Mouse (Mus musculus): ENCODE results near the gene Srd5a2. TPM values are rescaled to one million over a fixed set of nuclear protein-coding genes. Genes with fewer than 3 reads are reported as not detected.

Gene Srd5a2
- total RNA-seq, 2 experiments from 2014 or later: not detected

DNA sequence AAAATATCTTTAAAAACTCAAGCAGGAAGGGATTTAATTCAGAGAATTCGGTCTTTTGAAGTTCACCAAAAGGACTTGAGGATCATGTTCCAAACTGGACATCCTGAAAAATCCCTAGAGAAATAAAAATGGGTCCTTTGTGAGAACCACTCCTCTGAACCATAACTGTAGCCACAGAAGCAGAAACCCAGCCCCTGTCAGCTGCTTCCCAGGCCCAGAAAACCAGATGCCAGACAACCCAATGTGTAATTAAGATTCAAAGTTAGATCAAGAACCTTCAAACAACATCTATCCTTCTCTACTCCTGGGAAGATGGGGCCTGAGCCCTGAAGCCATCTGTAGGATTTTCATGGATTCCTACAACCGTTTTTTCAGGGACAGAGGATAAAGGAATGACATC, 61.1 kb downstream of the Srd5a2 start:
- no peak for DNase-seq (ENCODE audit: low spot score in 2 of 2)

DNA sequence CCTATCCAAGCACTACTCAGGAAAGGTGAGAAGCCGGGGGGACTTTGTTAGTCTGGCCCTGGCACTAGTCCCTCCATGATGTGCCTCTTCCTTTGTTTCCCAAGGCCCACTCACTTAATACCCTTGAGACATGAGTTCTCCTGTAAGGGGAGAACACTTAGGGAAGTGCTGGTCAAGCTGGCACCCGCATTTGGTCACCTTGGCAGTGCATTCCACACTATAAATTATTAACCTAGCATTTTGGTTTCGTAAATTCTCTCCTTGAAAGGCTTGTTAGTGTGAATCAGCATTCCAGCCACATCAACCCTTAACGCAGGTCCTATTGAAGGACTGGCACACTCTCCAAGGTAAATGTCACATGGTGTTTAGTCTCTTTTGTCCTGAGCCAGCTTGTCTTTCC, 61.8 kb downstream of the Srd5a2 start:
- no peak for DNase-seq (ENCODE audit: low spot score in 2 of 2)

DNA sequence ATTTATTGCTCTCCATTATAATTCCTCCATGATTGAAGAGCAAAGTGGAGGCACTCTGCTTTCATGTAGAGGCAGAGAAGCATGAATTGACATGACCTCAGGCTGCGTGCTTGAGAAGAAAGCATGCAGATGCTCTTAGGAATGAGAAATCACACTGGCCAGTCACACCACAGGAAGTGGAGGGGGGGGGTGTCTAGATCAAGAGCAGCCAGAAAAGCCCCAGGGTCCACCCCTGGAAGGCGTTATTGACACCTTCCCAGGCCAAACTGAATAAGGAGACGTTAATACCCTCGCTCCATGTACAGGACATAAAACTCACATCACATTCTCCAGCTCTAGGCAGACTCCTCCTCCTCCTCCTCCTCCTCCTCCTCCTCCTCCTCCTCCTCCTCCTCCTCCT, 63.2 kb downstream of the Srd5a2 start:
- DNase-seq (ENCODE audit: low spot score in 2 of 2): no peak

DNA sequence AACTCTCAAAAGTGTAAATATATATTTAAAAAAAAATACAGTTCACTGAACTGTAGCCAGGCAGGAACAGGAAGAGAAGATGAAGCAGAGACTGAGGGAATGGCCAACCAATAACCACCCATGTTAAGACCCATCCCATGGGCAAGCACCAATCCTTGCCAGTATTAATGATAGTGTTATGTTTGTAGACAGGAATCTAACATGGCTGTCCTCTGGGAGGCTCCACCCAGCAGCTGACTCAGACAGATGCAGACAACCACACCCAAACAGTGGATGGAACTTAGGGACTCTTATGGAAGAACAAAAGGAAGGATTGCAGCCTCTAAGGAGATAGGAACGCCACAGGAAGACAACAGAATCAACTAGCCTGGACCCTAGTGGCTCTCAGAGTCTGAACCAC, 64.8 kb downstream of the Srd5a2 start:
- DNase-seq (ENCODE audit: low spot score in 2 of 2): no peak

DNA sequence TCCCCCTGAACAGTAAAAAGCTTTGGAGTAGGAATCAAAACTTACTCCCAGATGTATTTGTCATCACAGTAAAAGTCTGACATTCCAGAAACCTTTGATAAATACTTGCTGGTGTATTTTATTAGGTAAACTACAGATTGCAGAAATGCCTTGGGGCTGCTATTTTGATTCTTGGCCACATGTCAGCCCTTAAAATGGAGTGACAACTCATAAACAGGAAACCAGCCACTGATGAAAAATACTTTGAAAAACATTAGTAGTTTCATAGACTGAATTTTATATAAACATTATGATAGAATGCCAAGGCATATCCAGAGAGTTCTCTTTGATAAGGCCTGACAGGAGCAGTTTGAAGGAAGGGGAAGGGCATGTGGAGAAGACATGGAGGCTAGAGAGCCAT, 71.7 kb downstream of the Srd5a2 start:
- DNase-seq (ENCODE audit: low spot score in 2 of 2): no peak

DNA sequence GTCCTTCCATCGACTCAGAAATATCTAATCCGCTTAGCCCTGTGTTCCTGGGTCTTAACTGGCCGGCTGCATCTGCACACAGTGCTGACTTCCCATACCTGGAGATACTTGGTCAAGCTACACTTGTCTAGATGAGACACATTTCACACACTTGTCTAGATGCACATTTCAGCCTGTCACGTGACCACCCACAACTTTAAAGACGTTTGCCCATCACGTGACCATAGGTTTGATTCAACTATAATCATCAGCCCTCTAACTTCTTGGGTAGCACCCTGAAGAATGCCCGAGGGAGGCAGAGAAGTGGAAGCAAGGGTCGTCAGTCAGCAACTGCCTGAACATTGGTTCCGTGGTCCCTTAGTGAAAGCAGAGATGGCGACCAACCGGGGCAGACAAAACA, 75.1 kb downstream of the Srd5a2 start:
- DNase-seq (ENCODE audit: low spot score in 2 of 2): no peak

DNA sequence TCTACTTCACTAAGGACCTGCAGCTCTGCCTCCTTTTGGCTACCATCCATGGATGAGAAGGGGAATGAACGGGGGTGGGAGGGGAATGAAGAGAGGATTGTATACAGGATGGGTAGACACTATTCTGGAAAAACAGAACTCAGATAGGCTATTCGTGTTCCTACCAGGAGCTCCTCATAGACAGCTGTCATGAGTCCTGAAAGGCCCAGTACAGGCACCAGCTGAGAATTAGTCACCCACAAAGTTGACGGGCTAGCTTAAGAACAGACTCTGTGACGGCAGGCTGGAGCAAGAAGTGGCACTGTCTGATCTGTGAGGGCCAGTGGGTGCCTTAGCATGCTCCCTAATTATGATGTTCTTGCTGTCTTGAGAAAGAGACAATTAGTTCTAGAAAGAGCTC, 76.4 kb downstream of the Srd5a2 start:
- no peak for DNase-seq (ENCODE audit: low spot score in 2 of 2)

DNA sequence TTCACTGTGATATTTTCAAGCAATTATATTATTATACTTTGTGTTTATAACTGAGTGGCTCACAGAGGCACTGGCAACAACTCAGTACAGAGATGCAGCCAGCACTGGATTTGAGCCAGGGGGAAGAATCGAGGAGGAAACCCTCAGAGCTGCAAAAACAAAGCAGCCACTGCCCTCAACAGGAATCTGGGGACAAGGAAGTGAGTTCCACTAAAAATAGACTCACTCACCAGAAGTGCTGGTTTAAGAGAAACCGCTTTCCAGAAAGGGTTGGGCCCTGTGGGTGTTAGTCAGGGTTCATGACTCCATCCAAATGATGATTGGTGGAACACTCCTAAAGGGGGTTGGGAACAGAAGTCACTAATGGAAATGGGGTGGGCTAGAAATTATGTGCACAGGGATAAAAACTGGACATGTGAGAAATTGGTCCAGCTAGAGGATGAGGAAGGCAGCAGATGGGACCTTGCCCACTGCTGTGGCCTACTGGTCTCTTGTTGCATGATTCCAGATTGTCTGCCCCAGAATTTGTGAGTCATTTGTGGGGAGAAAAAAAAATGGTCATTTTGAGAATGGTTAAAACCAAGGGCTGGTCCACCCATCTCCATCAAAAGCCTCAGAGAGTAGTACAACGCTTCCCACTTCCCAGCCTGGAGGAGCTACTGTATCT, 77.2 kb downstream of the Srd5a2 start:
- DNase-seq (ENCODE audit: low spot score in 2 of 2): peak in 1 of 2 experiments; percentile 50

Other genes starting within 250 kb of the Srd5a2 start
- gene Ehd3, start 243.8 kb downstream of the Srd5a2 start, total RNA-seq (2021): 1 to 10 TPM; 7.0 to 7.6 TPM
- 1 to 10 TPM; 5.6 to 7.6 TPM for gene Xdh, start 97.7 kb downstream of the Srd5a2 start, total RNA-seq (2021)
- gene Memo1, start 247.6 kb upstream of the Srd5a2 start, total RNA-seq (2021): 10 to 100 TPM; 79.1 to 88.6 TPM

Data from gastrocnemius, postnatal 4 days (tissue).